Mouse (Mus musculus): ENCODE measurements around the gene Hepacam2. TPM values are rescaled to one million over a fixed set of nuclear protein-coding genes. Genes with fewer than 3 reads are reported as not detected.

The Hepacam2 gene
- polyA plus RNA-seq, 1 experiment from 2014 or later = not detected

Other genes starting within 250 kb of the Hepacam2 start
- 2.1 and 3.4 TPM in 2 replicates for gene Samd9l, start 98.7 kb downstream of the Hepacam2 start, polyA plus RNA-seq (2015; fragmentation: Nextera tagmentation; extraction: Ambion mirVana)
- gene Vps50, start 84 bp upstream of the Hepacam2 start, polyA plus RNA-seq (2015; fragmentation: Nextera tagmentation; extraction: Ambion mirVana) = 11.5 and 14.7 TPM in 2 replicates